Mouse (Mus musculus) forebrain, embryonic 12.5 days (tissue): Measurements from ENCODE around the gene Slc4a2. TPM values are rescaled to one million over a fixed set of nuclear protein-coding genes. Genes with fewer than 3 reads are reported as not detected.

Experiments used
- ATAC-seq: fragments of 200-750 bp; cut with Nextera tagmentation; 2 replicates; pipeline ENCODE4 v1.8.0; 2017; ENCODE audit warnings: moderate TSS enrichment; ENCODE audit not compliant: low FRiP score
- H3K27ac ChIP-seq: fragments of 300-500 bp; sonication (generic); 2 replicates; pipeline ENCODE4 v1.5.1; 2016; ENCODE audit warnings: mild to moderate bottlenecking
- H3K27me3 ChIP-seq: fragments of 300-500 bp; sonication (generic); 2 replicates; pipeline ENCODE4 v1.6.1; 2016; ENCODE audit warnings: mild to moderate bottlenecking
- H3K36me3 ChIP-seq: fragments of 300-500 bp; sonication (generic); replicated peaks from 2 replicates; pipeline ENCODE4 v1.6.1; 2016; ENCODE audit warnings: mild to moderate bottlenecking
- H3K4me1 ChIP-seq: fragments of 300-500 bp; sonication (generic); 2 replicates; pipeline ENCODE4 v1.6.1; 2016
- H3K4me2 ChIP-seq: fragments of 300-500 bp; sonication (generic); 2 replicates; pipeline ENCODE4 v1.6.1; 2016; ENCODE audit warnings: mild to moderate bottlenecking, moderate library complexity
- H3K4me3 ChIP-seq: fragments of 300-500 bp; sonication (generic); replicated peaks from 2 replicates; pipeline ENCODE4 v1.5.1; 2016; ENCODE audit warnings: mild to moderate bottlenecking
- H3K9ac ChIP-seq: fragments of 300-500 bp; sonication (generic); 2 replicates; pipeline ENCODE4 v1.6.1; 2016; ENCODE audit warnings: mild to moderate bottlenecking
- H3K9me3 ChIP-seq: fragments of 300-500 bp; sonication (generic); 2 replicates; pipeline ENCODE4 v1.6.1; 2016
- WGBS: fragments of 180-500 bp; shearing (Covaris S2); methylation state at CpG from one replicate; pipeline ENCODE4 v1.1.7; 2016; 5-methylcytosine and 5-hydroxymethylcytosine counted together
- polyA plus RNA-seq: library from polyadenylated mRNA; unstranded; fragments of >200 nt; fragmentation: Nextera tagmentation; extraction: Ambion mirVana; gene quantifications from 2 replicates; pipeline ENCODE4 v1.2.1, GENCODE M21; 2016

Slc4a2 gene
- polyA plus RNA-seq, 1 experiment from 2014 or later, result 28.9 TPM

DNA sequence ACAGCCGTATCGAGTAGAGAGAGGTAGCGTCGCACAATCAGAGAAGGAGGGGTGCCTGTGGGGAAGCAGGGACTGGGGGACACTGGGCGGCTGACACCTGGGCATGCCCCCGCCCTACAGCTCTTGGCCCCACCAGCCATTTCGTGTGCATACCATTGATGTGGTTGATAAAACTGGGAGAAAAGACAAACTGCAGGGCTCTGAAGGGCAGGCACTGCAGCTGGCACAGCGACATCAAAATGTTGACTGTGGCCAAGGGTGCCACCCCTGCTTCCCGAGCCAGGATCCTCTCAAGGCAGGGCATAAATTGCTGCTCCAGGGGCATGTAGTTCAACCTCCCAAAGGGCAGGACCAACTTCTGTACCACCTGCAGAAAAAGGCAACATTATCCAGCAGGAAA, 18.4 kb downstream of the Slc4a2 start:
- Histone ChIP-seq H3K4me1 (peaks cover 25% of the 10 kb centered on the region), H3K4me2 (no peak overlapping the region), H3K27me3 (no peaks in the 10 kb centered on the region), H3K27ac (no peak overlapping the region), H3K9me3 (no peaks in the 10 kb centered on the region), H3K4me3 (no peak overlapping the region), H3K36me3 (peaks cover 53% of the 10 kb centered on the region), H3K9ac (no peak overlapping the region)
- ATAC-seq, result no peak
- WGBS, result 94% methylated on average over 9 of the region's 9 CpGs

DNA sequence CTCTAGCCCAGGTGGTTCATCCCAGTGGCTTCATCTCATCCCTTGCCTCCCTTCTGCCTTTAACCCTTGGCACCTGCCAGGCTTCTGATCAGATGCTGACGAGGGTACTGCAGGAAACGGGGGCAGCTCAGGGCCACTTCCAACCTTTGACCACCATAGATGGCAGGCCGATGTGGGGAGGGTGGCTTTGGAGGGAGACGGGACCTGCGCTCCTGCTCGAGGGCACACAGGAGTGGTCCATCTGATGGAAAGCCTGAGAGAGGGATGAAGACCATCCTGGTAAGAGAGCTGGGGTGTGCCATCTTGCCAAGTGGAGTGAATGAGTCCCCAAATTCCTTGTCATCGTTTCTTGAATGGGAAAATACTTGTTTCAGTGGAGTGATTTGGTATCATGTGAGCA, 19.6 kb downstream of the Slc4a2 start:
- Histone ChIP-seq H3K27ac (no peak overlapping the region), H3K4me1 (peaks cover 37% of the 10 kb centered on the region), H3K36me3 (peaks cover 53% of the 10 kb centered on the region), H3K4me2 (no peak overlapping the region), H3K9me3 (no peaks in the 10 kb centered on the region), H3K27me3 (no peaks in the 10 kb centered on the region), H3K4me3 (no peak overlapping the region), H3K9ac (no peak overlapping the region)
- no peak for ATAC-seq
- 92% methylated on average over 7 of the region's 7 CpGs for WGBS

DNA sequence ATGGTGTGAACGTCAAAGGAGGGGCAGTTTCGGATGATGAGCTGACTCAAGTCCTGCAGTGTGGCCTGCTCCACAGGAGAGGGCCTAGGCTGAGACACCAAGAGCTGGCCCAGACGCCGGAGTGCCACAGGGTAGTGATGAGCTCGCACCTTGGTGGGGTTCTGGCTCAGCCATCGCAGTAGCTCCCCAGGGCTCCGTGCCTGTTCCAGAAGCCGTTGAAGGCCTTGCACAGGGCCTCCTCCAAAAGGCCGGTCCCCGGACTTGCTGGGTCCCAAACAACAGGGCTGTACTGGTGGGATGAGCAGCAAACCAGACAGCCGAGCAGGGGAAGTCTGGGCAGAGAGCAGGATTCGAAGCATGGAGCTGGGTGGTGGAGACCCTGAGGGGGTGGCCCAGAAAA, 20.3 kb downstream of the Slc4a2 start:
- Histone ChIP-seq H3K9me3 (no peaks in the 10 kb centered on the region), H3K27me3 (peaks cover 6% of the 10 kb centered on the region; the same call in 1 of the 2 replicates), H3K4me1 (peaks cover 37% of the 10 kb centered on the region), H3K4me3 (peak overlapping the region; percentile 97), H3K27ac (no peak overlapping the region), H3K4me2 (peak overlapping the region; percentile 92), H3K36me3 (peaks cover 48% of the 10 kb centered on the region), H3K9ac (peak overlapping the region; percentile 97; the same call in 1 of the 2 replicates)
- ATAC-seq, result no peak
- 86% methylated on average over 12 of the region's 12 CpGs for WGBS

GRCm38 (mm10) chr5:24444746-24445427, 21.2 kb downstream of the Slc4a2 start, which contains the start of gene Fastk:
Fastk (minus strand) TSS chr5:24445287.
- under 1% methylated on average over 60 of the region's 60 CpGs for WGBS
- H3K4me1 ChIP-seq, result peaks cover 37% of the 10 kb centered on the region

DNA sequence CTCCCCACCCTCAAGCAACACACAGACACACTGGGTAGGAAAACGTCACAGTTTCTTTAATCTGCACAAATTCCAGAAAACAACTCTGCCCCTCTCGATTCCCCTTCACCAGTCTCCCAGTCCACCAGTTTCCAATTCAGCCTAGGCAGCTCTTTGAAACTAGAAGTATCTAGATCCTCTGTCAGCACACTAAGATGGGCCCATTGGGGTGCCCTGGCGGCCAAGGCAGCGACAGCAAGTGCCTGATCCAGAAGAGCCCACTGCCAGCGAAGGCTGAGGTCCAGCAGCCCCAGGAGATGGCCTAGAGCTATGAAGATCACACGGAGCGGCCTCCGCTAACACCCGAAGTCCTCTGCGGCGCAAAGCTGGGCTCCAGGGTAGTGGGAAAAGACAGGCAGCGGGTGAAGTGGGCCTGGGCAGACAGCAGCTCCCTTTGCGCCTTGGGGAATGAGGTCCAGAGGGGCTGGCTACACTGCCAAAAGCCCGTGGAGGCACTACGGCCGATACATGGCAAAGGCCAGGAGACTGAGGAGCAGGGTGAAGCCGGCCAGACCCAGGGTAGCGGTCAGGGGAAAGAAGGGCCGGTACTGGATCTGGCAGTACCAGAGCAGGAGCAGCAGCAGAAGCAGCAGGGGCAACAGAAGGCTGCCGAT, 21.9 kb downstream of the Slc4a2 start:
- Histone ChIP-seq H3K9me3 (no peaks in the 10 kb centered on the region), H3K4me3 (peak overlapping the region; percentile 97), H3K4me2 (peak overlapping the region; percentile 92), H3K27me3 (peaks cover 14% of the 10 kb centered on the region), H3K27ac (peak overlapping the region; percentile 90), H3K36me3 (peaks cover 31% of the 10 kb centered on the region), H3K4me1 (peaks cover 37% of the 10 kb centered on the region), H3K9ac (peak overlapping the region; percentile 97)
- ATAC-seq, result no peak
- WGBS, result 59% methylated on average over 20 of the region's 20 CpGs

More at GRCm38 (mm10) chr5:24444746-24445427, 21.2 kb downstream of the Slc4a2 start, which contains the start of gene Fastk:
- Histone ChIP-seq H3K27ac (peak within 1 kb of the TSS; percentile 90), H3K9me3 (no peaks in the 10 kb centered on the region), H3K27me3 (peaks cover 10% of the 10 kb centered on the region), H3K36me3 (peaks cover 38% of the 10 kb centered on the region), H3K4me3 (peak within 1 kb of the TSS; percentile 97), H3K9ac (peak within 1 kb of the TSS; percentile 97), H3K4me2 (peak within 1 kb of the TSS; percentile 92)
- peak; percentile 87 for ATAC-seq

DNA sequence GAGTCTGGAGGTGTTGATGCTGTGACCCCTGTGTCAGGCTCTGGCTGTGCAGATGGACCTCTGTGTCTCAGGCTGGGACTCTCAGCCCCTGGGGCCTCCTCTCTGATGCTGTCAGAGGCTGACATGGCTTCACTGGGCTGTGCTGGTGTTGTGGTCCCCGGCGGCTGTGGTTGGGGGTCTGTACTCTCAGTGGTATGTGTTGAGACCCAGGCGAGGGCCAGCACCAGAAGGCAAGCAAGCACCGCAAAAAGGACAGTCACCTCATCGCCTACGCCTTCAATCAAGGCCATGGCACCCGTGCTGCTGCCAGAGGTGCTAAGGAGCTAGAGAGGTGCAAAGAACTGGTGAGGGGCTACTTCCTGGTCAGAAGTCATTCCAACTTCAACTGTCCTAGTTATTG, 23.0 kb downstream of the Slc4a2 start:
- Histone ChIP-seq H3K4me1 (peaks cover 45% of the 10 kb centered on the region), H3K27me3 (peaks cover 14% of the 10 kb centered on the region), H3K4me2 (peak overlapping the region; percentile 88; the same call in 1 of the 2 replicates), H3K9me3 (no peaks in the 10 kb centered on the region), H3K27ac (no peak overlapping the region), H3K36me3 (peaks cover 21% of the 10 kb centered on the region), H3K9ac (no peak overlapping the region), H3K4me3 (0 out of 2 replicates have a peak overlapping the region, but pooled peaks have one; percentile 66)
- WGBS, result 95% methylated on average over 7 of the region's 7 CpGs
- no peak for ATAC-seq

- ATAC-seq, result peak; percentile 39
- H3K4me3 ChIP-seq, result peak within 1 kb of the TSS; percentile 66
- peaks cover 47% of the 10 kb centered on the region for H3K4me1 ChIP-seq
- peak within 1 kb of the TSS; percentile 72 for H3K9ac ChIP-seq
- H3K27me3 ChIP-seq, result peaks cover 14% of the 10 kb centered on the region
- peak within 1 kb of the TSS; percentile 88 for H3K4me2 ChIP-seq
- no peaks in the 10 kb centered on the region for H3K9me3 ChIP-seq
- H3K27ac ChIP-seq, result peak within 1 kb of the TSS; percentile 56; the same call in 1 of the 2 replicates
- 3% methylated on average over 34 of the region's 34 CpGs for WGBS
- H3K36me3 ChIP-seq, result peaks cover 10% of the 10 kb centered on the region; the same call in 1 of the 2 replicates
Measured at GRCm38 (mm10) chr5:24447624-24448298, 24.1 kb downstream of the Slc4a2 start, which contains the start of gene Tmub1. Tmub1 (minus strand) TSS chr5:24447854.

DNA sequence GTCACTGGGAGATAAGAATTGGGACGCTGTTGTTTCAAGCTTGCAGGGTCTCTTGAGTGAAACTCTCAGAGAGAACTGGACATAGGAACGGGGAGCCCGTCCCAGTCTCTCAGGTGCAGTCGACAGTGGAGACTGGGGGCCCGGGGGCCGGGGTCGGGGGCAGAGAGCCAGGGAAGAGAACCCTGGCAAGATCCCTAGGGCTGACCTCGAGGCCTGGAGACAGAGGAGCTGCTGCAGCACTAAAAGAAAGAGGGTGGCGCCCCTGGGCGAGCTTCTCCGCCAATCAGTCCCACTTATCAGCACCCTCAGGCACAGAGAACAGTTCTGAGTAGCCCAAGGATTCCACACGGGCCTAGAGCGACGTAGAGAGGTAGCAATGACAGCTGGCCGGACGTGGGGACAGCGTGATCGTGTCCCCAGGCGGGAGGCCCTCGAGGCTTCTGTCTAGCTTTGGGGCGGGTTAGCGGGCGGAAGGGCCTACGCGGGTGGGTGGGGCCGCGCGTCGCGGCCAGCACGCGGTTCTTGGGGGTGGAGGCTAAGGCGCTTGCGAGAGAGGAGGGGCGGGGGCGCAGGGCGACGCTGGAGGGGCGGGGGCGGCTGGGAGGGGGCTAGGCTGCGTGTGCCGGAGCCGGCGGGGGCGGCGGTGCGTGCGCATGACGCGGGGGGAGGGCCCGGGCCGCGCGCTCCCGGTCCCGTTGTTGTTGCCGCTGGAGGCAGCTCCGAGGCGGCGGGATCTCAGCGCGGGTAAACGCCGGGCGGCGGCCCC, 27.8 kb downstream of the Slc4a2 start:
- Histone ChIP-seq H3K4me1 (peaks cover 62% of the 10 kb centered on the region), H3K27ac (peak overlapping the region; percentile 97), H3K9me3 (no peaks in the 10 kb centered on the region), H3K4me3 (peak overlapping the region; percentile 94), H3K27me3 (peaks cover 14% of the 10 kb centered on the region), H3K9ac (peak overlapping the region; percentile 98), H3K36me3 (no peaks in the 10 kb centered on the region), H3K4me2 (peak overlapping the region; percentile 99)
- 3% methylated on average over 53 of the region's 66 CpGs for WGBS
- peak; percentile 71 for ATAC-seq

- peaks cover 58% of the 10 kb centered on the region for H3K4me1 ChIP-seq
- peak within 1 kb of the TSS; percentile 99 for H3K4me2 ChIP-seq
- H3K4me3 ChIP-seq, result peak within 1 kb of the TSS; percentile 94
- peaks cover 14% of the 10 kb centered on the region for H3K27me3 ChIP-seq
- ATAC-seq, result peak; percentile 56
- H3K36me3 ChIP-seq, result no peaks in the 10 kb centered on the region
- H3K27ac ChIP-seq, result peak within 1 kb of the TSS; percentile 97
- H3K9ac ChIP-seq, result peak within 1 kb of the TSS; percentile 98
- H3K9me3 ChIP-seq, result no peaks in the 10 kb centered on the region
- WGBS, result under 1% methylated on average over 73 of the region's 85 CpGs
Measured at GRCm38 (mm10) chr5:24452030-24452690, 28.5 kb downstream of the Slc4a2 start, which contains the start of gene Agap3. Agap3 (plus strand) TSS chr5:24452177.

GRCm38 (mm10) chr5:24452691-24453233, 29.1 kb downstream of the Slc4a2 start:
- peaks cover 6% of the 10 kb centered on the region for H3K36me3 ChIP-seq
- peaks cover 14% of the 10 kb centered on the region for H3K27me3 ChIP-seq
- H3K9ac ChIP-seq, result peak overlapping the region; percentile 98
- peaks cover 52% of the 10 kb centered on the region for H3K4me1 ChIP-seq
- peak overlapping the region; percentile 99 for H3K4me2 ChIP-seq
- H3K27ac ChIP-seq, result peak overlapping the region; percentile 97
- WGBS, result under 1% methylated on average over 25 of the region's 29 CpGs
- peak overlapping the region; percentile 94 for H3K4me3 ChIP-seq
- ATAC-seq, result peak; percentile 2; the same call in 1 of the 2 replicates
- H3K9me3 ChIP-seq, result no peaks in the 10 kb centered on the region
